Mouse (Mus musculus) kidney, adult 2 months (tissue): ENCODE results near the gene Clec9a. TPM values are rescaled to one million over a fixed set of nuclear protein-coding genes. Genes with fewer than 3 reads are reported as not detected.

Experiments used
- DNase-seq: peaks from one replicate; pipeline ENCODE4 v3.0.0; 2021
- H3K27ac ChIP-seq: fragments of 200-500 bp; 2 replicates; pipeline ENCODE4 v1.5.1; 2012; ENCODE audit warnings: low read depth, low read length, control low read depth, inconsistent platforms; ENCODE audit not compliant: insufficient read depth
- H3K27me3 ChIP-seq: fragments of 200-500 bp; replicated peaks from 2 replicates; pipeline ENCODE4 v1.6.1; 2012; ENCODE audit warnings: mild to moderate bottlenecking, moderate library complexity, low read length, inconsistent platforms; ENCODE audit not compliant: control insufficient read depth, insufficient read depth
- H3K36me3 ChIP-seq: fragments of 200-500 bp; 2 replicates; pipeline ENCODE4 v1.6.1; 2012; ENCODE audit warnings: mild to moderate bottlenecking, moderate library complexity, low read length, inconsistent platforms; ENCODE audit not compliant: control insufficient read depth, insufficient read depth
- H3K4me1 ChIP-seq: fragments of 200-500 bp; 2 replicates; pipeline ENCODE4 v1.6.1; 2011; ENCODE audit warnings: low read length; ENCODE audit not compliant: control insufficient read depth, insufficient read depth
- H3K4me3 ChIP-seq: fragments of 200-500 bp; 2 replicates; pipeline ENCODE4 v1.5.1; 2011; ENCODE audit warnings: mild to moderate bottlenecking, low read depth, low read length, control low read depth; ENCODE audit not compliant: insufficient read depth
- CTCF ChIP-seq: fragments of 200-500 bp; conservative IDR thresholded peaks from 2 replicates; pipeline ENCODE4 v1.5.1; 2011; ENCODE audit warnings: low read depth, mild to moderate bottlenecking, control low read depth, low read length, moderate library complexity, mixed read lengths; ENCODE audit not compliant: insufficient read depth, insufficient read length
- POLR2A ChIP-seq: fragments of 200-500 bp; IDR thresholded peaks from one replicate; pipeline ENCODE4 v1.6.1; 2011; ENCODE audit warnings: low read depth, low read length, control low read depth
- WGBS: fragments of 180-500 bp; shearing (Covaris S2); methylation state at CpG from one replicate; pipeline ENCODE4 v1.1.7; 2018; 5-methylcytosine and 5-hydroxymethylcytosine counted together
- polyA plus RNA-seq: library from polyadenylated mRNA; depleted of rRNA; stranded (reverse); fragments of >200 nt; gene quantifications from 2 replicates; pipeline ENCODE4 v1.2.3, GENCODE M21; 2012

Gene Clec9a
- polyA plus RNA-seq, 1 experiment, result 0.86 TPM

GRCm38 (mm10) chr6:129399945-129400344, 8.7 kb upstream of the Clec9a start:
- no peaks in the 10 kb centered on the region for H3K36me3 ChIP-seq
- 36% methylated on average over 6 of the region's 6 CpGs for WGBS
- no peak overlapping the region for H3K27ac ChIP-seq

GRCm38 (mm10) chr6:129402404-129402803, 6.3 kb upstream of the Clec9a start:
- Histone ChIP-seq H3K27me3 (no peaks in the 10 kb centered on the region), H3K4me3 (no peak overlapping the region), H3K36me3 (no peaks in the 10 kb centered on the region), H3K27ac (no peak overlapping the region), H3K4me1 (peaks cover 9% of the 10 kb centered on the region; the same call in 1 of the 2 replicates)
- 96% methylated on average over 2 of the region's 2 CpGs for WGBS
- no peak for DNase-seq
- TF ChIP-seq POLR2A (no peak), CTCF (no peak)

More at GRCm38 (mm10) chr6:129399945-129400344, 8.7 kb upstream of the Clec9a start:
- peak; percentile 77 for DNase-seq
- H3K4me1 ChIP-seq, result peaks cover 9% of the 10 kb centered on the region; the same call in 1 of the 2 replicates
- H3K4me3 ChIP-seq, result no peak overlapping the region
- TF ChIP-seq POLR2A (no peak), CTCF (no peak)
- H3K27me3 ChIP-seq, result no peaks in the 10 kb centered on the region

- no peak for DNase-seq
- H3K36me3 ChIP-seq, result no peaks in the 10 kb centered on the region
- no peak overlapping the region for H3K27ac ChIP-seq
- H3K27me3 ChIP-seq, result no peaks in the 10 kb centered on the region
- H3K4me1 ChIP-seq, result peaks cover 5% of the 10 kb centered on the region; the same call in 1 of the 2 replicates
- H3K4me3 ChIP-seq, result no peak overlapping the region
- TF ChIP-seq POLR2A (no peak), CTCF (no peak)
- WGBS, result 60% methylated on average over 6 of the region's 6 CpGs
Observed at GRCm38 (mm10) chr6:129403391-129403790, 5.3 kb upstream of the Clec9a start.

GRCm38 (mm10) chr6:129405999-129406398, 2.7 kb upstream of the Clec9a start:
- Histone ChIP-seq H3K4me3 (no peak overlapping the region), H3K4me1 (no peaks in the 10 kb centered on the region; the same call in 1 of the 2 replicates), H3K36me3 (no peaks in the 10 kb centered on the region), H3K27ac (no peak overlapping the region), H3K27me3 (no peaks in the 10 kb centered on the region)
- peak; percentile 20 for DNase-seq
- TF ChIP-seq CTCF (no peak), POLR2A (no peak)

GRCm38 (mm10) chr6:129407324-129407723, 1.3 kb upstream of the Clec9a start:
- TF ChIP-seq CTCF, result no peak
- TF ChIP-seq POLR2A, result no peak
- Histone ChIP-seq H3K36me3 (no peaks in the 10 kb centered on the region), H3K27me3 (no peaks in the 10 kb centered on the region), H3K4me3 (no peak overlapping the region), H3K4me1 (no peaks in the 10 kb centered on the region; the same call in 1 of the 2 replicates), H3K27ac (peak overlapping the region; percentile 23)
- 42% methylated on average over 2 of the region's 2 CpGs for WGBS
- peak; percentile 41 for DNase-seq

- H3K27me3 ChIP-seq, result no peaks in the 10 kb centered on the region
- H3K36me3 ChIP-seq, result no peaks in the 10 kb centered on the region
- no peaks in the 10 kb centered on the region for H3K4me1 ChIP-seq
- H3K4me3 ChIP-seq, result no peak overlapping the region
- H3K27ac ChIP-seq, result no peak overlapping the region
- no peak for DNase-seq
- TF ChIP-seq CTCF, result no peak
- TF ChIP-seq POLR2A, result no peak
- WGBS, result 91% methylated on average over 1 of the region's 1 CpGs
Observed at GRCm38 (mm10) chr6:129414177-129414576, 5.5 kb downstream of the Clec9a start.

- DNase-seq, result no peak
- Histone ChIP-seq H3K4me1 (0 out of 2 replicates have a peak, but pooled peaks cover 7% of the 10 kb centered on the region), H3K27ac (no peak overlapping the region), H3K36me3 (no peaks in the 10 kb centered on the region), H3K4me3 (no peak overlapping the region), H3K27me3 (no peaks in the 10 kb centered on the region; the same call in 1 of the 2 replicates)
- no peak for TF ChIP-seq POLR2A
- no peak for TF ChIP-seq CTCF
- WGBS, result 69% methylated on average over 3 of the region's 3 CpGs
Observed at GRCm38 (mm10) chr6:129422311-129422710, 13.6 kb downstream of the Clec9a start.
